Mouse (Mus musculus): ENCODE data around the gene Pdzd2. TPM values are rescaled to one million over a fixed set of nuclear protein-coding genes. Genes with fewer than 3 reads are reported as not detected.

Gene Pdzd2
- polyA plus RNA-seq, 1 experiment from 2014 or later, result 29.0 TPM

- Histone ChIP-seq H3K9ac (replicated peaks; ENCODE audit: low read length) (0 out of 2 replicates have a peak overlapping the region, but pooled peaks have one; percentile 11), H3K4me2 (replicated peaks; ENCODE audit: low read depth, low read length) (peak overlapping the region; percentile 1; the same call in 1 of the 2 replicates), H3K36me3 (ENCODE audit: insufficient read depth, low read length) (no peaks in the 10 kb centered on the region), H3K27ac (ENCODE audit: low read length) (peak overlapping the region; percentile 56), H3K4me3 (ENCODE audit: low read length) (no peak overlapping the region), H3K27me3 (ENCODE audit: insufficient read depth, low read length) (no peaks in the 10 kb centered on the region), H3K9me3 (ENCODE audit: low read length) (no peaks in the 10 kb centered on the region), H3K4me1 (ENCODE audit: insufficient read depth, low read length) (peaks cover 59% of the 10 kb centered on the region)
- peak; percentile 2; the same call in 1 of the 2 replicates for ATAC-seq (ENCODE audit: low FRiP score, low TSS enrichment)
- WGBS, result 35% methylated on average over 6 of the region's 6 CpGs
These were observed 194.1 kb downstream of the Pdzd2 start for GRCm38 (mm10) chr15:12545671-12546070.

DNA sequence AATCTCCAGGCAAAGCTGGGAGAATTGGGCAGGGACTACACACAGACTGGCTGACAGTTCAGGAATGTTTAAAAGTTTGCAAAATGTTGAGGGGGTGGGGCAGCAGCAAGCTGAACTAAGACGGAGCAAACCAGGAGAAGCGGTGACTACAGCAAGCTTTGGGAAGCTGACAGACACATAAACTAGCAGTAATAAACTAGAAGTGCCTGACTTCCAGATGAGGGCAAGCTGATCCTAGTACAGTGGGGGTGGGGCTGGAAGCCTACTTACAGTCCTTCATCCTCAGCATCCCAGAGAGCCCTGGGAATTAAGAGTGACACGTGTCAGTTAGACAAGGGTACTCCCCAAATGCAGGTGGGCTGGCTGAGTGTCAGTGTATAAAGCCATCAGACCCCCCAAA lies 194.5 kb downstream of the Pdzd2 start:
- Histone ChIP-seq H3K4me2 (replicated peaks; ENCODE audit: low read depth, low read length) (0 out of 2 replicates have a peak overlapping the region, but pooled peaks have one; percentile 1), H3K36me3 (ENCODE audit: insufficient read depth, low read length) (no peaks in the 10 kb centered on the region), H3K9me3 (ENCODE audit: low read length) (no peaks in the 10 kb centered on the region), H3K4me1 (ENCODE audit: insufficient read depth, low read length) (peaks cover 54% of the 10 kb centered on the region), H3K27ac (ENCODE audit: low read length) (peak overlapping the region; percentile 46), H3K4me3 (ENCODE audit: low read length) (no peak overlapping the region), H3K9ac (replicated peaks; ENCODE audit: low read length) (0 out of 2 replicates have a peak overlapping the region, but pooled peaks have one; percentile 11), H3K27me3 (ENCODE audit: insufficient read depth, low read length) (no peaks in the 10 kb centered on the region)
- peak; percentile 20; the same call in 1 of the 2 replicates for ATAC-seq (ENCODE audit: low FRiP score, low TSS enrichment)
- WGBS, result 27% methylated on average over 3 of the region's 3 CpGs

- Histone ChIP-seq H3K4me3 (ENCODE audit: low read length) (no peak overlapping the region), H3K27ac (ENCODE audit: low read length) (no peak overlapping the region), H3K36me3 (ENCODE audit: insufficient read depth, low read length) (no peaks in the 10 kb centered on the region), H3K4me2 (replicated peaks; ENCODE audit: low read depth, low read length) (no peak overlapping the region), H3K9me3 (ENCODE audit: low read length) (no peaks in the 10 kb centered on the region), H3K27me3 (ENCODE audit: insufficient read depth, low read length) (no peaks in the 10 kb centered on the region), H3K9ac (replicated peaks; ENCODE audit: low read length) (no peak overlapping the region), H3K4me1 (ENCODE audit: insufficient read depth, low read length) (peaks cover 43% of the 10 kb centered on the region)
- ATAC-seq (ENCODE audit: low FRiP score, low TSS enrichment), result no peak
- WGBS, result 48% methylated on average over 13 of the region's 13 CpGs
These were observed 195.9 kb downstream of the Pdzd2 start for GRCm38 (mm10) chr15:12543686-12544325.

- Histone ChIP-seq H3K27me3 (ENCODE audit: insufficient read depth, low read length) (no peaks in the 10 kb centered on the region), H3K9ac (replicated peaks; ENCODE audit: low read length) (no peak overlapping the region), H3K36me3 (ENCODE audit: insufficient read depth, low read length) (no peaks in the 10 kb centered on the region), H3K4me3 (ENCODE audit: low read length) (no peak overlapping the region), H3K9me3 (ENCODE audit: low read length) (no peaks in the 10 kb centered on the region), H3K4me2 (replicated peaks; ENCODE audit: low read depth, low read length) (no peak overlapping the region), H3K27ac (ENCODE audit: low read length) (no peak overlapping the region), H3K4me1 (ENCODE audit: insufficient read depth, low read length) (peaks cover 35% of the 10 kb centered on the region)
- no peak for ATAC-seq (ENCODE audit: low FRiP score, low TSS enrichment)
- WGBS, result 74% methylated on average over 6 of the region's 6 CpGs
These were observed 197.4 kb downstream of the Pdzd2 start for GRCm38 (mm10) chr15:12542316-12542715.

DNA sequence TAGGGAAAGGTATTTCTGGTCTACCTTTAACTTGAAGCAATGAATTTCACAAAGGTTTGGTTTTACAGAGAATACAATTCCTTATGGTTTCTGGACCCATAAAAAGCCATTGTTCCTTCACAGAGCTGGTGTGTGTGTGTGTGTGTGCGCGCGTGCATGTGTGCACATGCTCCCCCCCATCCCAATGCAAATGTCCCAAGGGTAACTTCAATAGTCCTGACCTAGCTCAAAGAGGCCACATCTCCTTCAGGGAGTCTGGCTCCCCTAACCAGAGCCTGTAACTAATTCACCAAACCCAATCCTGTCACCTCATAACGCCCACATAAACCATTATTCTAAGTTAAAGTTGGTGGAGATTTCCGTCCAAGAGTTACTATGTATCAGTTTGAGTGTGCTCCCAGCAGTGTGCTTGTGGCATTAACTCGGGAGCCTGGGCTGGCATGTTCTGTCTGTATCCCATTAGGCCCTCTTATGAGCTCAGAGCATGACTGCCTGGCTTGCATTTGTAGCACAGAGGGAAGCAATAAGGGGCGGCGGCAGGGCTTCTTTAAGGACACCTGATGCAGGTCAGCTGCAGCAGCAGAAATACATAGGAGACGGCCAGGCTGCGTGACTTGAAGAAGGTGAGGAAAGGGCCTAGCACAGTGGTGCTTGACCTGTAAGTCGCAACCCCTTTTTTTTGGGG lies 200.0 kb downstream of the Pdzd2 start:
- no peaks in the 10 kb centered on the region for H3K27me3 ChIP-seq (ENCODE audit: insufficient read depth, low read length)
- no peaks in the 10 kb centered on the region for H3K9me3 ChIP-seq (ENCODE audit: low read length)
- no peak for ATAC-seq (ENCODE audit: low FRiP score, low TSS enrichment)
- WGBS, result 89% methylated on average over 11 of the region's 11 CpGs
- peaks cover 10% of the 10 kb centered on the region for H3K4me1 ChIP-seq (ENCODE audit: insufficient read depth, low read length)
- no peak overlapping the region for H3K4me3 ChIP-seq (ENCODE audit: low read length)
- no peaks in the 10 kb centered on the region for H3K36me3 ChIP-seq (ENCODE audit: insufficient read depth, low read length)
- no peak overlapping the region for H3K27ac ChIP-seq (ENCODE audit: low read length)
- no peak overlapping the region for H3K9ac ChIP-seq (replicated peaks; ENCODE audit: low read length)
- H3K4me2 ChIP-seq (replicated peaks; ENCODE audit: low read depth, low read length), result no peak overlapping the region

GRCm38 (mm10) chr15:12533254-12533653 lies 206.5 kb downstream of the Pdzd2 start:
- no peak overlapping the region for H3K4me3 ChIP-seq (ENCODE audit: low read length)

GRCm38 (mm10) chr15:12532568-12532967 lies 207.2 kb downstream of the Pdzd2 start:
- Histone ChIP-seq H3K36me3 (ENCODE audit: insufficient read depth, low read length) (peaks cover 11% of the 10 kb centered on the region; the same call in 1 of the 2 replicates), H3K27me3 (ENCODE audit: insufficient read depth, low read length) (no peaks in the 10 kb centered on the region), H3K4me2 (replicated peaks; ENCODE audit: low read depth, low read length) (no peak overlapping the region), H3K9ac (replicated peaks; ENCODE audit: low read length) (no peak overlapping the region), H3K4me3 (ENCODE audit: low read length) (no peak overlapping the region), H3K4me1 (ENCODE audit: insufficient read depth, low read length) (no peaks in the 10 kb centered on the region), H3K27ac (ENCODE audit: low read length) (no peak overlapping the region), H3K9me3 (ENCODE audit: low read length) (no peaks in the 10 kb centered on the region)
- no peak for ATAC-seq (ENCODE audit: low FRiP score, low TSS enrichment)
- 96% methylated on average over 4 of the region's 4 CpGs for WGBS

More at GRCm38 (mm10) chr15:12533254-12533653, 206.5 kb downstream of the Pdzd2 start:
- Histone ChIP-seq H3K36me3 (ENCODE audit: insufficient read depth, low read length) (peaks cover 11% of the 10 kb centered on the region; the same call in 1 of the 2 replicates), H3K4me1 (ENCODE audit: insufficient read depth, low read length) (no peaks in the 10 kb centered on the region), H3K9me3 (ENCODE audit: low read length) (no peaks in the 10 kb centered on the region), H3K4me2 (replicated peaks; ENCODE audit: low read depth, low read length) (no peak overlapping the region), H3K27ac (ENCODE audit: low read length) (no peak overlapping the region), H3K9ac (replicated peaks; ENCODE audit: low read length) (no peak overlapping the region), H3K27me3 (ENCODE audit: insufficient read depth, low read length) (no peaks in the 10 kb centered on the region)
- 80% methylated on average over 5 of the region's 5 CpGs for WGBS
- no peak for ATAC-seq (ENCODE audit: low FRiP score, low TSS enrichment)

GRCm38 (mm10) chr15:12522810-12523209 lies 216.9 kb downstream of the Pdzd2 start:
- no peak overlapping the region for H3K4me2 ChIP-seq (replicated peaks; ENCODE audit: low read depth, low read length)
- no peaks in the 10 kb centered on the region for H3K27me3 ChIP-seq (ENCODE audit: insufficient read depth, low read length)
- no peak overlapping the region for H3K9ac ChIP-seq (replicated peaks; ENCODE audit: low read length)
- 62% methylated on average over 7 of the region's 7 CpGs for WGBS
- no peak overlapping the region for H3K4me3 ChIP-seq (ENCODE audit: low read length)
- H3K4me1 ChIP-seq (ENCODE audit: insufficient read depth, low read length), result peaks cover 17% of the 10 kb centered on the region
- peaks cover 15% of the 10 kb centered on the region for H3K36me3 ChIP-seq (ENCODE audit: insufficient read depth, low read length)
- no peak for ATAC-seq (ENCODE audit: low FRiP score, low TSS enrichment)
- H3K27ac ChIP-seq (ENCODE audit: low read length), result no peak overlapping the region
- no peaks in the 10 kb centered on the region for H3K9me3 ChIP-seq (ENCODE audit: low read length)

DNA sequence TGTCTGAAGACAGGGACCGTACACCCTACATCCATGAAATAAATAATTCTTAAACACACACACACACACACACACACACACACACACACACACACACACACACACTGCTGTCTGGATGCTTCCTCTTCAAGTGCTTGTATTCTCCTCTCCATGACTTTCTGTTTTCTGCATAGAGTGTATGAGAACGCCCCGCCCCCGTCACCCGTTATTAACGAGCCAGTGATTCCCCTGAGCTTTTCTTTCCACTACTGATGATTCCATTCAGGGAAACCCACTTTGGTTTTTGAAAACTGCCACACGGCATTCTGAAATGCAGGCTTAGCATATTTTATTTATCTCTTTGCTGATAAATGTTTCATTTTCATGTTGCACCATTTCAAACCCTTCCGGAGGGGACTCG lies 219.4 kb downstream of the Pdzd2 start:
- Histone ChIP-seq H3K27ac (ENCODE audit: low read length) (no peak overlapping the region), H3K4me2 (replicated peaks; ENCODE audit: low read depth, low read length) (no peak overlapping the region), H3K27me3 (ENCODE audit: insufficient read depth, low read length) (no peaks in the 10 kb centered on the region), H3K4me3 (ENCODE audit: low read length) (no peak overlapping the region), H3K36me3 (ENCODE audit: insufficient read depth, low read length) (peaks cover 7% of the 10 kb centered on the region; the same call in 1 of the 2 replicates), H3K9me3 (ENCODE audit: low read length) (no peaks in the 10 kb centered on the region), H3K9ac (replicated peaks; ENCODE audit: low read length) (no peak overlapping the region), H3K4me1 (ENCODE audit: insufficient read depth, low read length) (peaks cover 29% of the 10 kb centered on the region)
- 73% methylated on average over 9 of the region's 9 CpGs for WGBS
- ATAC-seq (ENCODE audit: low FRiP score, low TSS enrichment), result no peak

Data from kidney, embryonic 16.5 days (tissue).